In genomic region chr14:9294555-9294954, GRCm38 (mm10) we compare ENCODE assay signal across 27 mouse cellular contexts.
DNase-seq lines count a peak whose midpoint lies in the region; TF ChIP-seq lines count a peak whose summit lies in the region.
"Had no signal": no experiment of that assay in that cellular context is flagged by ENCODE, and none has a peak within 500 bp of the region (broad histone marks: within the 10 kb centered on the region; RNA-seq: fewer than 3 reads in every experiment).

No protein-coding gene starts in this region.

- peak; percentile 54 for TF ChIP-seq RAD21 in CH12.LX (IDR thresholded peaks at IDR 0.05; ENCODE audit: low read depth, low read length)

- H3K4me1 ChIP-seq in CH12.LX (ENCODE audit: control insufficient read depth in 1 of 2, insufficient read depth in 2 of 2): no peaks in the 10 kb centered on the region
- H3K4me1 ChIP-seq: embryonic facial prominence, embryonic 10.5 days; embryonic facial prominence, embryonic 15.5 days; forebrain, embryonic 12.5 days; heart, embryonic 13.5 days; hindbrain, embryonic 15.5 days; limb, embryonic 13.5 days; midbrain, embryonic 12.5 days had no signal

- no peak for TF ChIP-seq EP300 in CH12.LX (IDR thresholded peaks at IDR 0.05; ENCODE audit: low read length)

- no peak for TF ChIP-seq POLR2A in CH12.LX (IDR thresholded peaks at IDR 0.05; ENCODE audit: low read depth, low read length)

- dilution Hi-C loops in CH12.LX (cut with MboI; ENCODE audit: extremely low pct_ligation_motif_present, extremely low pct_unique_long_range_greater_than_20kb, low sequenced_read_pairs): no loop called here

- in situ Hi-C loops in CH12.LX (cut with MboI; ENCODE audit: low pct_ligation_motif_present, low pct_unique_long_range_greater_than_20kb, low sequenced_read_pairs): no loop called here

- intact Hi-C loops in gastrocnemius, adult 2 months (cut with DNase I): no loop called here
- intact Hi-C loops in gastrocnemius, postnatal 14 days (cut with DNase I; ENCODE audit: low total_unique reads): no loop called here

- no peak overlapping the region for H3K4me3 ChIP-seq in gastrocnemius, adult 2 months
- no peak overlapping the region for H3K4me3 ChIP-seq in CH12.LX (replicated peaks in 1 of 3; ENCODE audit: low read depth in 2 of 3, low read length in 2 of 3, poor library complexity in 1 of 3)
- H3K4me3 ChIP-seq: embryonic facial prominence, embryonic 10.5 days; embryonic facial prominence, embryonic 15.5 days; forebrain, embryonic 12.5 days; heart, embryonic 13.5 days; hindbrain, embryonic 15.5 days; limb, embryonic 13.5 days; lung, embryonic 15.5 days; midbrain, embryonic 12.5 days had no signal

- no peak overlapping the region for H3K27ac ChIP-seq in gastrocnemius, adult 2 months
- H3K27ac ChIP-seq in CH12.LX (ENCODE audit: insufficient read depth, low read depth): no peak overlapping the region
- H3K27ac ChIP-seq: embryonic facial prominence, embryonic 10.5 days; embryonic facial prominence, embryonic 15.5 days; forebrain, embryonic 12.5 days; heart, embryonic 13.5 days; hindbrain, embryonic 15.5 days; limb, embryonic 13.5 days; lung, embryonic 15.5 days; midbrain, embryonic 12.5 days had no signal

- H3K4me2 ChIP-seq in CH12.LX (ENCODE audit: insufficient read depth, low read depth, poor library complexity, severe bottlenecking): no peak overlapping the region
- H3K4me2 ChIP-seq: embryonic facial prominence, embryonic 15.5 days; forebrain, embryonic 12.5 days; heart, embryonic 13.5 days; hindbrain, embryonic 15.5 days; limb, embryonic 13.5 days; liver, embryonic 11.5 days; lung, embryonic 15.5 days; midbrain, embryonic 12.5 days had no signal

- H3K79me2 ChIP-seq in CH12.LX (replicated peaks; ENCODE audit: control insufficient read depth, extremely low read depth, insufficient read depth, poor library complexity, severe bottlenecking): no peaks in the 10 kb centered on the region

- TF ChIP-seq CTCF in gastrocnemius, adult 2 months (IDR thresholded peaks at IDR 0.05): peak; percentile 4; the same call in 1 of the 2 replicates
- peak in 1 of 2 experiments; percentile 45; a peak in 2 of 4 replicates for TF ChIP-seq CTCF in CH12.LX (conservative IDR thresholded peaks at IDR 0.05 in 1 of 2, IDR thresholded peaks at IDR 0.05 in 1 of 2; ENCODE audit: low read depth in 2 of 2, low read length in 2 of 2)

- H3K36me3 ChIP-seq in CH12.LX (replicated peaks in 1 of 2; ENCODE audit: control insufficient read depth in 1 of 2, insufficient read depth in 1 of 2, low read length in 1 of 2): no peaks in the 10 kb centered on the region
- H3K36me3 ChIP-seq: embryonic facial prominence, embryonic 10.5 days; embryonic facial prominence, embryonic 15.5 days; forebrain, embryonic 12.5 days; heart, embryonic 13.5 days; hindbrain, embryonic 15.5 days; limb, embryonic 13.5 days; lung, embryonic 15.5 days; midbrain, embryonic 12.5 days had no signal

- H3K27me3 ChIP-seq in CH12.LX (replicated peaks): no peaks in the 10 kb centered on the region
- H3K27me3 ChIP-seq: embryonic facial prominence, embryonic 15.5 days; forebrain, embryonic 12.5 days; heart, embryonic 13.5 days; hindbrain, embryonic 15.5 days; limb, embryonic 13.5 days; lung, embryonic 15.5 days; midbrain, embryonic 12.5 days had no signal

- no peak overlapping the region for H3K9ac ChIP-seq in CH12.LX (ENCODE audit: insufficient read depth, low read depth)
- H3K9ac ChIP-seq: embryonic facial prominence, embryonic 15.5 days; forebrain, embryonic 12.5 days; heart, embryonic 13.5 days; hindbrain, embryonic 15.5 days; limb, embryonic 13.5 days; lung, embryonic 15.5 days; midbrain, embryonic 12.5 days had no signal

- no peak for DNase-seq in gastrocnemius, adult 2 months
- DNase-seq in gastrocnemius, postnatal 14 days: no peak
- DNase-seq in layer of hippocampus, adult 9-11 months: peak; percentile 17
- no peak for DNase-seq in layer of hippocampus, adult 9-10 months (ENCODE audit: low spot score)
- DNase-seq in CH12.LX (ENCODE audit: extremely low read depth): no peak
- DNase-seq in brain, adult 2 months (ENCODE audit: low read depth, low spot score): peak; percentile 21
- no peak for DNase-seq in adrenal gland, postnatal 4 days (ENCODE audit: low spot score in 2 of 2)
- DNase-seq: adrenal gland, adult 2 months; adrenal gland, postnatal 36 days; cerebellum, adult 8-10 months; cerebellum, postnatal 25 days; heart, postnatal 10 days; kidney, adult 18-20 months; kidney, postnatal 4 days; layer of hippocampus, postnatal 36 days; right cerebral cortex, postnatal 25 days; thymus, adult 18-20 months; thymus, postnatal 36 days had no signal

- H3K9me3 ChIP-seq in CH12.LX (replicated peaks; ENCODE audit: low read length): no peaks in the 10 kb centered on the region
- H3K9me3 ChIP-seq: embryonic facial prominence, embryonic 10.5 days; embryonic facial prominence, embryonic 15.5 days; forebrain, embryonic 12.5 days; heart, embryonic 13.5 days; hindbrain, embryonic 15.5 days; limb, embryonic 13.5 days; lung, embryonic 15.5 days; midbrain, embryonic 12.5 days had no signal

TF ChIP-seq in CH12.LX, 34 proteins besides CTCF, POLR2A, EP300 and RAD21:
- TF ChIP-seq SMC3 (IDR thresholded peaks at IDR 0.05; ENCODE audit: low read depth, low read length): peak; percentile 38
- no peak for TF ChIP-seq MYC (IDR thresholded peaks at IDR 0.05; ENCODE audit: low read depth, low read length)

Comparison
In these comparisons a context has a peak if more than half of its experiments do, and no peak if none do; other contexts are left out.
1. DNase-seq: peak in layer of hippocampus, adult 9-11 months (single experiment) and brain, adult 2 months (single experiment); none in gastrocnemius, adult 2 months (single experiment), gastrocnemius, postnatal 14 days (single experiment), layer of hippocampus, adult 9-10 months (single experiment), CH12.LX (single experiment) and adrenal gland, postnatal 4 days (0 of 2).